Mouse (Mus musculus) Muller cell, postnatal 12 days (primary cell): Measurements from ENCODE around the gene Tmem107.

Source experiments
- DNase-seq: peaks from one replicate; pipeline ENCODE4 v3.0.0-alpha.2; 2015; ENCODE audit errors: inconsistent ontology term

Gene Tmem107

GRCm38 (mm10) chr11:69074776-69075069, 4.1 kb downstream of the Tmem107 start:
- DNase-seq, result no peak

- DNase-seq, result no peak
Observed at GRCm38 (mm10) chr11:69075764-69076479, 5.3 kb downstream of the Tmem107 start.

- no peak for DNase-seq
Observed at GRCm38 (mm10) chr11:69076572-69076971, 6.0 kb downstream of the Tmem107 start.

GRCm38 (mm10) chr11:69077316-69077715, 6.7 kb downstream of the Tmem107 start:
- no peak for DNase-seq

- DNase-seq, result no peak
Observed at GRCm38 (mm10) chr11:69078041-69078440, 7.4 kb downstream of the Tmem107 start.

GRCm38 (mm10) chr11:69078805-69079438, 8.3 kb downstream of the Tmem107 start:
- peak; percentile 23 for DNase-seq

GRCm38 (mm10) chr11:69080102-69080854, 9.7 kb downstream of the Tmem107 start:
- DNase-seq, result no peak

GRCm38 (mm10) chr11:69080855-69081222, 10.2 kb downstream of the Tmem107 start:
- DNase-seq, result no peak

- DNase-seq, result no peak
Observed at GRCm38 (mm10) chr11:69081613-69082012, 11.0 kb downstream of the Tmem107 start.

- no peak for DNase-seq
Observed at GRCm38 (mm10) chr11:69085608-69086007, 15.0 kb downstream of the Tmem107 start.

GRCm38 (mm10) chr11:69086390-69086789, 15.8 kb downstream of the Tmem107 start:
- no peak for DNase-seq

- DNase-seq, result no peak
Observed at GRCm38 (mm10) chr11:69087082-69087481, 16.5 kb downstream of the Tmem107 start.

GRCm38 (mm10) chr11:69087597-69087996, 17.0 kb downstream of the Tmem107 start:
- no peak for DNase-seq

GRCm38 (mm10) chr11:69088103-69088855, 17.7 kb downstream of the Tmem107 start, which contains the start of gene Vamp2:
Gene Vamp2, plus strand, starts transcription at chr11:69088490.
- peak; percentile 95 for DNase-seq

- no peak for DNase-seq
Observed at GRCm38 (mm10) chr11:69088856-69089615, 18.4 kb downstream of the Tmem107 start.

- no peak for DNase-seq
Observed at GRCm38 (mm10) chr11:69089616-69090290, 19.1 kb downstream of the Tmem107 start.

- DNase-seq, result no peak
Observed at GRCm38 (mm10) chr11:69090367-69090766, 19.8 kb downstream of the Tmem107 start.

- DNase-seq, result no peak
Observed at GRCm38 (mm10) chr11:69091566-69092385, 21.2 kb downstream of the Tmem107 start.

GRCm38 (mm10) chr11:69092386-69092751, 21.8 kb downstream of the Tmem107 start:
- peak; percentile 60 for DNase-seq

- no peak for DNase-seq
Observed at GRCm38 (mm10) chr11:69092871-69093270, 22.3 kb downstream of the Tmem107 start.
